Mouse (Mus musculus) Muller cell, postnatal 12 days (primary cell): ENCODE data around the gene Aaas.
"Not testable (repeated sequence)": the region's sequence is repeated elsewhere in the genome, so short reads cannot be mapped to it uniquely, and the experiment has no call there.

Experiments
- DNase-seq: peaks from one replicate; pipeline ENCODE4 v3.0.0-alpha.2; 2015; ENCODE audit errors: inconsistent ontology term

The Aaas gene

DNA sequence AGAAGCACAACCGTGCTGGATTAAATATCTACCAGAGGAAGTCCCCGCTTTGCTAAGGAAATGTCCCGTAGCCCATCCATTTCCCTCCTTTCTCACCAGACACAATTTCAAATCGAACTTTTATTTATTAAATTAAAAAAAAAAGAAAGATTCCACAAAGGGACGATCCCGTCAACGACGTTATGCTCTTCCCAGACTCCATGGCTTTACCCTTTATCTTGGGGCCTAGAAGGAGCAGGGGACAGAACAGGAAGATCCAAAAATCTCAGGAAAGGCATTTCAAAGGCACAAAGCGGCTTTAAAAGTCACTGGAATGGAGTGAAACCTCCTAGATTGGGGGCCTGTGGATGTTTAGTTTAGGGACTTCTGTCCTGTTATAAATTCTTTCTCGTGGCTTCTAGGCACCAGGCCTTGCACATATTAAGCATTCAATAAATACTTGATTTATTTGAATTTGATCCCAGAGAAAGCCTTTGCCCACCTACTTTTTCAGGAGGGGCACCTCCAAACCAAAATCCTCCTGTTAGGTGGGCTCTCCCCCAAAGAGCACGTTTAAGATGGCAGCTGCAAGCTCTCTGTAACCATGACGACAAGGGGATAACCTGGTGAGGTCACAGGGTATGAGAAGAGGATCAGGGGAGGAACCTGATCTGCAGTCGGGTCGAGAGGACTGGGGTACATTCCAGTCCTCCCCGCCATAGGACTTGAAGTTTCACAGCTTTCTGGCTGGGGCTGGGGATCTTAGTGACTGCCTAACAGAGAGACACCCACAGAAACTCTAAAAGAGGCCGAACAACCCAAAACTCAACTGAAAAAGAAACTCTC, 6.1 kb upstream of the Aaas start:
- no peak for DNase-seq

DNA sequence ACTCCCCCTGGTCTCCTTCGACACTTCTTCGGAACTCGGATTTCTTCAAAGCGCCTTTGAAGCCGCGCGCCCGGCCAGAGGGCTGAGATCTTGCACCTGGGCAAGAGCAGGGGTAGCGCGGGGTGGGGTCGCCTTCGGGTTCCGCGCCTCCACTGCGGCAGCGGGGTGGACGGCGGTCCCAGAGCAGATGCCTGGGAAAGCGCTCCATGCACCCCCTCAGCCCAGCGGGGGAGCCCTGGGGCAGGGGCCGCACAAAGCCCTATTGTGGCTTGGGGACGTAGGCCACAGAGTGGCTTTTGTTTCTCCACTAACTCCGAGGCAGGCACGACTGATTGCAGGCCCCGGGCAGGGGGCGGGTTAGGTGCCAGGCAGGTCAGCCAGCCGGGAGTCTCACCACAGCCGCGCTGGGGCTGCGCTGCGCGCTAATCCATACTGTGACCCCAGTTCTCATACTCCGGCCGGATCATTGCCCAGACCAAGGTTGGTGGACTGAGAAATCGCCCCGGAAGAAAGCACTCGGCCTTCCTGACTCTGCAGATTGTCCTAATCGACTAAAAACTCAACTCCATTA, 5.4 kb upstream of the Aaas start:
- DNase-seq: peak; percentile 80

- peak; percentile 76 for DNase-seq
Measured at GRCm38 (mm10) chr15:102355134-102355870, 4.7 kb upstream of the Aaas start.

DNA sequence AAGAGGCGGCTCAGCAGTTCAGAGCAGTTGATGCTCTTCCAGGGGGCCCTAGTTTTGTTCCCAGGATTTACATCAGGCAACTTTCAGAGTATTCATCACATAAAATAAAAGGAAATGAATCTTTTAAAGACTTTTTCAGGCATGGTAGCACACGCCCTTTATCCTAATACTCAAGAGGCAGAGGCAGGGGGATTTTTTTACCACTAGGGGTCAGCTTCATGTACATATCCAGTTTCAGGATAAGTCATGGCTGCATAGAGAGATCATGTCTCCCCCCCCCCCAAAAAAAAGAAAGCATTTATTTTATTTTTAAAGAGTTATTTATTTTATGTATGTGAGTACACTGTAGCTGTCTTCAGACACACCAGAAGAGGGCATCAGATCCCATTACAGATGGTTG, 3.4 kb upstream of the Aaas start:
- DNase-seq: no peak

DNA sequence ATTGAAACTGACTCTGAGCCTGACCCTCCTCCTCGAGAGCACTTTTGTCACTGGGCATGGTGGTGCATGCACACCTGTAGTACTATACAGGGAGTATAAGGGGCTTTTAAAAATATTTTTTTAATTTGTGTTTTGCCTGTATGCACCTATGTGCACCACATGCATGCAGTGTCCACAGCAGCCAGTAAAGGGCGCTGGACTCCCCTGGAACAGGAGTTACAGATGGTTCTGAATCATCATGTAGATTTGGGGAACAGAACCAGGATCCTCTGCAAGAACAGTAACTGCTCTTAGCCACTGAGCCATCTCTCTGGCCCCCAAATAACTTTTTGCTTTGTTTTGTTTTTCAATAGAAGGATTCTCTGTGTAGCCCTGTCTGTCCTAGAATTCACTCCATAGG, 1.6 kb upstream of the Aaas start:
- DNase-seq: no peak

DNA sequence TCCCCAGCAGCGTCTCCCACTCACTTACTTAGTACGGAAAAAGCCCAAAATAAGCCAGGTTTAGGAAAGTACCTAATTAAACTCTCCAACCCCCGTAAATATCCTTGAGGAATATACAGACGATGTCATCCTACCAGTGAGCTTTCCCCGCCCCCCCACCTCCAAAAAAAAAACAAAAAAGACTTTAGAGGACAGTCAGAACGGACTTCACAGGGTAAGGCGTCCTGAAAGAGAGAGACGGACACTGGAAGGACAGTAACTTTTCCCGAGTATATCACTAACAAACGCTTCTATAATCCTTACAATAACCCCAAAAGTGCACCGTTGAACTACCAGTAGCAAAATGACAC, 346 bp upstream of the Aaas start:
- no peak for DNase-seq

GRCm38 (mm10) chr15:102346444-102346843, 4.1 kb downstream of the Aaas start:
- DNase-seq: no peak

DNA sequence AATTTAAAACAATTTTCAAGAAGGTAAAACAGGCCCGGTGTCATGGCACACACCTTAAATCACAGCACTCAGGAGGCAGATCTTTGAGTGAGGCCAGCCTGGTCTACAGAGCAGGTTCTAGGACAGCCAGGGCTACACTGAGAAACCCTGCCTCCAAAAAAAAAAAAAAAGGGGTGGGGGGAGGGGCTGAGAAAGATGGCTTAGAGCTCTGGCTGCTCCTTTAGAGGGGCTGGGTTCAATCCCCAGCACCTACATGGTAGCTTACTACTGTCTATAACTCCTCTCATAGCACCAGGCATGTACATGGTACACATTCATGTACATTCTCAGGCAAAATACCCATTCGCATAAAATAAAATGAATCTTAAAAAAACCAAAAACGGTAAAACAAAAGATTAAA, 6.1 kb downstream of the Aaas start:
- no peak for DNase-seq

DNA sequence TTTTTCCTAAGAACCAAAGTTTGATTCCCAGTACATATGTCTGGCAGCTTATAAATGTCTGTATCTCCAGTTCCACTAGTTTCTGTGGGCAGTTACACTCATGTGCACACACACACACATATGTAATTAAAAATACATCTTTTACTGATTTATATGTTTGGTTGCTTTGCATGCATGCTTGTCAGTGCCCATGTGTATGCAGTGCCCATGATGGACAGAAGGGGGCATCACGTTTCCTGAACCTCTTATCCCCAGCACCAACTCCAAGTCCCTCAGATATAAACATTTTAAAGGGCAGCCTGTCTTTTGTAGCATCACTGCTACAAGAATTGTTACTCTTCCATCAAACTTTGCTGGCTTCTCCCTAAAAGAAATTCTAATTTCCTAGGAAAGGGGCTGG, 9.0 kb downstream of the Aaas start:
- no peak for DNase-seq

GRCm38 (mm10) chr15:102339612-102340011, 11.0 kb downstream of the Aaas start:
- DNase-seq: no peak

DNA sequence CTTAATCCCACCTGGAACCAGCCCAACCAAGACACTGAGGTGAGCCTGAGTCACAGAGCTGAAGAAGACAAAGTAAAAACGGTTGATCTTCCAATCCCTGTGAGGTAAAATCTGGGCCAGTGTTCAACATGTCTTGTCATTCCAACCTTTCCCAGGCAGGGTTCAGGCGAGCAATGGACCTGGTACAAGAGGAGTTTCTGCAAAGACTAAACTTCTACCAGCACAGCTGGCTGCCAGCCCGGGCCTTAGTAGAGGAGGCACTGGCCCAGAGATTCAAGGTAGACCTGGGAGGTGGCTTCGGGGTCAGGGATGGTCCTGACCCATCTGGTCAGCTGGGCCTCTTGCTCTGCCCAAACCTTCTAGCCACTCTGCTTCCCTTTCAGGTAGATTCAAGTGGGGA, 13.6 kb downstream of the Aaas start:
- no peak for DNase-seq

DNA sequence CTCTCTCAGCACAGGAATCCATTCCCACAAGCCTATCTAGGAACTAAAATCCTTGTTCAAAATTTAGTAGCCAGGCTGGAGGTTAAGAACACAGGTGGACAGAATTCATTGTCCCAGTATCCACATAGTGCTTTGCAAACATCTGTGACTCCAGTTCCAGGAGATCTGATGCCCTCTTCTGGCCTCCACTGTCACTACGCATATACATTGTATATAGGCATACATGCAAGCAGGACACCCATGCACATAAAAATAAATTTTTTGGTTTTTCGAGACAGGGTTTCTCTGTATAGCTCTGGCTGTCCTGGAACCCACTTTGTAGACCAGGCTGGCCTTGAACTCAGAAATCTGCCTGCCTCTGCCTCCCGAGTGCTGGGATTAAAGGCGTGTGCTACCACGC, 14.6 kb downstream of the Aaas start:
- not testable (repeated sequence) for DNase-seq

GRCm38 (mm10) chr15:102335254-102335653, 15.3 kb downstream of the Aaas start:
- DNase-seq: no peak

DNA sequence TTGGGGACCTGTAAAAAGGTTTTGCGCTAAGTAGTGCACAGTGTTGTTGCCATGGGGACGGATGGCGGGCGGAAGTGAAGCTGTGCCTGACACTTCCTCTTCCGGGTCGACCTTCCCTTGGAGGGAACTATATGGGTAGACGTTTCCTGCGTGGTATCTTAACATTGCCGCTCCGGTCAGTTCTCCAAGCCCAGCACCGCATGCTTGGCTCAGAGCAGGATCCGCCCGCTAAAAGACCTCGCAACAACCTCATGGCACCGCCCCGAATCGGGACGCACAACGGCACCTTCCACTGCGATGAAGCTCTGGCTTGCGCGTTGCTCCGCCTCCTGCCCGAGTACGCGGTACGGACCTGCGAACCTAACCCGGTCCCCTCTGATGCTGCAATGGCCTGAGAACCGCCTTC, 19.0 kb downstream of the Aaas start, which contains the start of gene Myg1:
TSS of gene Myg1 (plus strand) at position 100 of the 406 bp plus-strand sequence.
- DNase-seq: peak; percentile 76

- DNase-seq: no peak
Measured at GRCm38 (mm10) chr15:102326892-102327291, 23.7 kb downstream of the Aaas start.

GRCm38 (mm10) chr15:102326022-102326576, 24.5 kb downstream of the Aaas start, which contains the start of gene Pfdn5:
Gene Pfdn5 (plus strand): TSS chr15:102326116.
- peak; percentile 81 for DNase-seq

- no peak for DNase-seq
Measured at GRCm38 (mm10) chr15:102324654-102325473, 25.7 kb downstream of the Aaas start.

DNA sequence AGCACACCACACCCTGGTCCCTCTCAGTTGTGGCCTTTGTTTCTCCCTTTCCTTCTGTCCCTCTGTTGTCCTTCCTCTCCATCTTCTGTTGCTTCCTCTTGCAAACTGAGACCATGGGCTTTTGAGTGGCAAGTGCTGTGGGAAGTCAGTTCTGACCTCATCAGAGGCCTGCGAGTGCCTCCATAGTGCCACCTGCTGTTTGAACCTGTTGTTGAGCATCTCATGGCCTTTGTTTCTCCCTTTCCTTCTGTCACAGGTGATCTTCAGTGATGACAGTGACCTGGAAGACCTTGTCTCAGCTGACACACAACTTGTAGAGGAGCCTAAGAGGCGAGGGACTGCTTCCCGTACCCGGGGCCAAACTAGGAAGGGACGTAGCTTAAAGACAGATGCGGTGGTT, 34.3 kb downstream of the Aaas start:
- DNase-seq: peak; percentile 33

- DNase-seq: peak; percentile 39
Measured at GRCm38 (mm10) chr15:102315292-102315691, 35.3 kb downstream of the Aaas start.

DNA sequence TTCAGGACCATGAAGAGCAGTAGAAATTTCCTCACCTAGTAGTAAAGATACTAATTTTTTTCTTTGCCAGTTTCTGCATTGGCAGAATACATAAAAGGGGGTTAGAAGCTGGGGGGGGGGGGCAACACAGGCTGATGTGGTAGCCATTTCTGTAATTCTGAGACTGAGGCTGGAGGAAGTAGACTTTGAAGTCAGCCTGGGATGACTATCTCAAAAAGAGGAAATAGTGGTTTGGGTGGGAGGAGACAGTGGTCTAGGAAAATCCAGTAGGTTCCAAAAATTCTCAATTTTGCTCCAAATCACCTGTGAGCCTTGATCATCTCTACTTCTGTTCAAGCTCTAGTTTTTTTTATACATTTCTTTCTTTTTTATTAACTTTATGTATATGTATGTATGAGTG, 39.1 kb downstream of the Aaas start:
- DNase-seq: no peak

DNA sequence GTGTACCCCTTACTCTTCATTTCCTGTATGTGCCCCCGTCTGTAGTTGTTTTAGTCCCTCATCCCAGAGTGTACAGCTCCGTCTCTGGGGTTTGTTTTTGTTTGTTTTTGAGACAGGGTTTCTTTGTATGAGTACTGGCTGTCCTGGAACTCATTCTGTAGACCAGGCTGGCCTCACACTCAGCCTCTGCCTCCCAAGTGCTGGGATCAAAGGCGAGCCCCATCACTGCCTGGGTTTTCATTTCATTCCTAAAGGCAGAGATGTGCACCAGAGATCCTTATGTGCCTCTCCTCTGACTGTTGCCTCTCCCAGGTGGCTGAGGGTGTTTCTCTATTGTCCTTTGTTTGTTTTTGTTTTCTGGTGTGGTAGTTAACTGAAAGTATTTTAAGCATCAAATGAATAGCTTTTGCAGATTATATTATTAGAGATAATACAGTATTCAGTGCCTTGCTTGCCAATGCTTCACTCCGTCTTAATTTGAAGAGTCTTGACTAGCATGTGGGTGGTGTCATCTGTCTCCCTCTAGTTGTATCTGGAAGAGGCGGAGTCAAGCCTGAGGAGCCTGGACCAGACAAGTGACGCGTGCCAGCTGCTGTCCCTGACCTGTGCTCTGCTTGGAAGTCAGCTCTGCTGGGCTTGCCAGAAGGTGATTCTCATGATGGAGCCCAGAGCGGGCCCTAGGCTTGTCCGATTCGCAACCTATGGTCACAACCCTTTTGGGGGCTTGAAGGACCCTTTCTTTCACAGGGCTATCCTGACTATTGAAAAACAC, 40.3 kb downstream of the Aaas start:
- no peak for DNase-seq
